Mouse (Mus musculus) spleen, postnatal 14 days (tissue): ENCODE data around the gene Serping1.
A peak's percentile ranks its signal among the peaks of the same experiment; 100 is the strongest.
"Not testable (repeated sequence)": the region's sequence is repeated elsewhere in the genome, so short reads cannot be mapped to it uniquely, and the experiment has no call there.

Experiments
- DNase-seq, 2 experiments: peaks; one replicate each; pipeline ENCODE4 v3.0.0; 2021 to 2022; ENCODE audit warnings: low spot score in 2 of 2

Serping1 gene

DNA sequence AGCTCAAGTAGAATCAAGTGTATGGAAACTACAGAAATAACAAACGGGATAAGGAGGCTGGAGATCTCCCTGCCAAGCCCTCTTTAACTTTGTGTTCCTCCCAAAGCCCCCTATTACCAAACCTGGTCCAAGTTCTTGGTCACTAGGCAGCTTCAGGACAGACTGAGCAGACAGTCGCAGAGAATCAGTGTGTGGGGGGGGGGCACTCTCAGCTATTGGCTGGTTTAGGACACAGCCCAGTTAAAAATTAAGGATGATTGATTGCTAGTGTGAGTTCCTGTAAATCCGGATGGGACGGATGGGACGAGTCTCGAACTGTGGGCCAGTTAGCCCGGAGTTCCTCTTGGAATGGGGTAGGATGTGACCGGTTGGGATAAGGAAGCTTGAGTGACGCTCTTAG, at the start of gene Serping1:
Gene Serping1, minus strand, starts transcription at position 204 of the 400 bp plus-strand sequence.
- DNase-seq = no peak

DNA sequence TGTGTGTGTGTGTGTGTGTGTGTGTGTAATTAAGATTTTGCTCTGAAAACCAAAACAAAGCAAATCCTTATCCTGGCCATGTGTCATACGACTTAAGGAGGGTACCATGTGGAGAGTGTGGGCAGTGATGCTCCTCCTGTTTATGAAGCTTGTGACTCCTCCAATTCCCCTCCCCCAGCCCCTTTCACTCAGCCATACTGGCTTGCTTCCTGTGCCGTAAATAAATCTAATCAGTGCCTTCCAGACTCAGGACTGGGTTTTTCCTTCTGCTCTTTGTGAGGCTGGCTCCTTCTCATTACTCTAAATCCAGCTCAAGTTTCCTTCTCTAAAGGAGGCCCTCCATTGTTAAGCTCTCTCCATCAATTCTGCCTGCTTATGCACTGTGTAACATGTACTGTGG, 48.0 kb upstream of the Serping1 start:
- no peak for DNase-seq

- no peak for DNase-seq
These were observed 47.3 kb upstream of the Serping1 start, which contains the start of gene Smtnl1 for GRCm38 (mm10) chr2:84822552-84822951. TSS of gene Smtnl1 (minus strand) at chr2:84822652.

GRCm38 (mm10) chr2:84819861-84820260, 44.6 kb upstream of the Serping1 start:
- no peak for DNase-seq

- no peak for DNase-seq
These were observed 37.4 kb upstream of the Serping1 start for GRCm38 (mm10) chr2:84812676-84813075.

DNA sequence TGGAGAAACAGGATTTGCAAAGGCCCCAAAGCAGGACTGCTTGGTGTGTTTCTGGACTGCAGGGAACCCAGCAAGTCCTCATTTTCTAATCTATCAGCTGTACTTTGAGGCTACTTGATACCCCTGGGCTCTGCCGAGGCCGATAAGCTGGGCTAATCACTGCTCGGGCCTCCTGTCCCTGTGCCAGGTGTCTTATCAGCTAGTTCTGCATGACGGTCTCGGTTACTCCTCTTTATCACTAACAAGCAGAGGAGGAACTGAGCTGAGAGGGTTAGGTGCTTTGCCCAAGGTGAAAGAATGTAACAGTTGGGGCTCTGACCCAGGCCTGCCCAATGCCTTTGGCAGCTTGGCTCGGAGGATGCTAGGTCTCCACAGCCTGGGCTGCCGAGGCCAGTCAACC, 36.6 kb upstream of the Serping1 start:
- peak; percentile 72 to 81 for DNase-seq

- peak; percentile 80 to 81 for DNase-seq
These were observed 35.8 kb upstream of the Serping1 start for GRCm38 (mm10) chr2:84810886-84811577.

DNA sequence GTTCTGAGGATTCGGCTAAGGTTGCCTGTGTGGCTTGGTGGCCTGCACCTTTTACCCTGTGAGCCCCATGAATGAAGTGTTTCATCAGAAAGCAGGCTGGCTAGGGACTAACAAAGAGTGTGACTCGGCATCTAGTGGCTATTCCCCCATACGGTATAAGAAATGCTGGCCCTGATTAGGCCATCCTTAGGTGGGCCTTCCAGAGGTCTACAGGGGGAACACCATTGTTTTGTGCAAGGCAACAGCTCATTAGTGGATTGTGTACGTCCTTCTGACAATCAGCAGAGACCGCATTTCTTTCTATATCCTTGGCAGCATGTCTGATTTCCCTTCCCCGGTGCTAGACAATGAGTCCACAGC, 35.3 kb upstream of the Serping1 start:
- DNase-seq = no peak

DNA sequence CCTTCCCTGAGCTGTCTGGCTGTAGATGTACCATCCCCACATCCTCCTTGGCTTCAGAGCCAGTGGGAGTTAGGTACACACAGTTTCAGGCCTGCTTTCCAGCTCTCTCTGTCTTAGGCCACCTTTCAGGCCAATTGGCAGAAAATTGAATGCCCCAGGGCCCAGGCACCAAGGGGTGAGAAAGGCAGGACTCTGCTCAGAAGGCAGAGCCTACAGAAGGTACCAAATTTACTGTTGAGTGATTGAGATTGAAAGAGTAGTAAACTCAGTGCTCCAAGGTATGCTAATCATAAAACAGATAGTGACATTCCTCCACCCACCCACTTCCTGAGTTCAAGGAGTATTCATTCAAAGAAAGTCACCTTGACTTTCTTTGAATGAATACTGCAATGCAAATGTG, 34.1 kb upstream of the Serping1 start:
- DNase-seq = no peak

- no peak for DNase-seq
These were observed 31.3 kb upstream of the Serping1 start for GRCm38 (mm10) chr2:84806546-84806945.

DNA sequence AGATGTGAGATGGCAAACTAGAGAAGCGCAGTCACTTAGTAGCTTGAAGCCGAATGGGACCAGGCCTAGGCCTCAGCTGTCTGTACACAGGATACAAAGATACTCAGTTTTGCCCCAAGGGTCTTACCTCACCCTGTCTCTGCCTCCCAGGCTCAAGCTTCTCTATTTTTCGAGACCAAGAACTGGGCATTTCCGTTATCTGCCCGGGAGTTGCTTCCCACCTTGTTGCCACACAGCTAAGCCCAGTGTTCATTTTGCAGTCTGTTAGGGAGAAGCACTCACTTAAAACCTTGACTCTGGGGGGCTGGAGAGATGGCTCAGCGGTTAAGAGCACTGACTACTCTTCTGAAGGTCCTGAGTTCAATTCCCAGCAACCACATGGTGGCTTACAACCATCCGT, 28.7 kb upstream of the Serping1 start:
- DNase-seq = no peak

GRCm38 (mm10) chr2:84801223-84801622, 26.0 kb upstream of the Serping1 start:
- not testable (repeated sequence) for DNase-seq

DNA sequence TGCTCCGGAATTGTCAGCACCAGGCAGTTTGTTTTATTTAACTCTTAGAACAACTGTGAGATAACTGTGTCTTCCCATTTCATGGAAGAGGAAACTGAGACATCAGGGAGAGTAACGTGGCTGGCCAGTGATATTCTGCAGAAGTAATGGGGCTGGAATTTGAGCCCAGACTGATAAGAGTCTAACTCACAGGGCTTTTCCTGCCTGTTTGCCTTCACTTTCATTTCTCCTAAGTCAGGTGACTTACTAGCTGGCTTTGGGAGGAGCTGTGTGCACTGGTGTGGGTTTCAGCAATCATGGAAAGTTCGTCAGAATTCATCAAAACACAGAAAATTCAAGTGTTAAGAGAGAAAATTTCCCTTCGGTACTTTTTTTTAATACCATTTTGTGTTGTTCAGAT, 25.1 kb upstream of the Serping1 start:
- DNase-seq = no peak

GRCm38 (mm10) chr2:84799041-84799561, 23.9 kb upstream of the Serping1 start:
- peak; percentile 49 to 61 for DNase-seq

DNA sequence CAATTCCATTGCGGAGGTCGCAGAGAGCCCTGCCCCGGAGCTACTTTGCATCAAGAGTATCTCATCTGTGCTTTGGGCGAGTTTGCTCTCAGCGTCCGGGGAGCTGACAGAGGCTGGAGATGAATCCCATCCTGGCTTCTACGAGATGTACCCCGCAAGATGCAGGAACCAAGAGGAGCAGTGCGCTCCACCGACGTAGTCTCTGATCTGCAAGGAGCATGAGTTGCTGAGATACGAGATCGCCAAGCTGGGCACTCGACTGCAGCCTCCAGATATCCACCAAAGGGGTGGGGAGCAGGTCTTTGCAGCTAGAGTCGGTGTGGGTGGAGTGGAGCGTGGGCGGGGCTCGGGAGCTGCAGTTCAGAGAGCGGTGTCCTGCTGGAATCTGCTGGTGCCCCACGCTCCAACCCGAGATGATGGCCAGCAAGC, 23.3 kb upstream of the Serping1 start, which contains the start of gene Ube2l6:
Gene Ube2l6, plus strand, starts transcription at position 336 of the 429 bp plus-strand sequence.
- DNase-seq = peak; percentile 77 to 80

- DNase-seq = peak; percentile 66 to 78
These were observed 22.7 kb upstream of the Serping1 start for GRCm38 (mm10) chr2:84797833-84798492.

GRCm38 (mm10) chr2:84793871-84794270, 18.6 kb upstream of the Serping1 start:
- no peak for DNase-seq

DNA sequence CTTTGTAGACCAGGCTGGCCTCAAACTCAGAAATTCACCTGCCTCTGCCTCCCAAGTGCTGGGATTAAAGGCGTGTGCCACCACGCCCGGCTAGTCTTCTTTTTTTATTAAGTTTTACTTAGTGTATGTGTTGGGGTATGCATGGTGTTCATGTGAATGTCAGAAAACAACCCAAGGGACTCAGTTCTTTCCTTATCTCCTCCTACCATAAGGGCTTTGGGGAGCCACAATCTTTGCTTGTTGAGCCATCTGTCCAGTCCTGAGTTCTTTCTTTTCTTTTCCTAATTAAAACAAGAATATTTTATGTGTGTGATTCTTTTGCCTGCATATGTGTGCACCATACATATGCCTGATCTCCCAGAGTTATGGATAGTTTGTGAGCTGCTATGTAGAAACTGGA, 17.9 kb upstream of the Serping1 start:
- no peak for DNase-seq

DNA sequence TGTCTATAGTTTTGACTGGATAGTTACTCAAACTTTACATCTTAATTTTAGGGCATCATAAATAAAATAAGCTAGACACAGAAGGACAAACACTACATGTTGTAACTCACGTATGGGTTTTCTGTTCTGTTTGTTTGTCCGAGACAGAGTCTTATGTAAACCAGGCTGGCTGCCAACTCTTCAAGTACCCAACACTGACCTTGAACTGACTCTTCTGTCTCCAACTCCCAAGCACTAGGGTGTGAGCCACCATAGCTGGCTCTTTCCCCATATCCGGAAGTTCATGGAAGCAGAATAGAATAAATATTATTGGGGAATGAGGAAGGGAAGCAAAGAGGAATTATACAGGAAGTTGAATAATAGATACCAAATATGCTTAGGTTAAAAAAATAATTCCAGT, 17.3 kb upstream of the Serping1 start:
- DNase-seq = no peak

DNA sequence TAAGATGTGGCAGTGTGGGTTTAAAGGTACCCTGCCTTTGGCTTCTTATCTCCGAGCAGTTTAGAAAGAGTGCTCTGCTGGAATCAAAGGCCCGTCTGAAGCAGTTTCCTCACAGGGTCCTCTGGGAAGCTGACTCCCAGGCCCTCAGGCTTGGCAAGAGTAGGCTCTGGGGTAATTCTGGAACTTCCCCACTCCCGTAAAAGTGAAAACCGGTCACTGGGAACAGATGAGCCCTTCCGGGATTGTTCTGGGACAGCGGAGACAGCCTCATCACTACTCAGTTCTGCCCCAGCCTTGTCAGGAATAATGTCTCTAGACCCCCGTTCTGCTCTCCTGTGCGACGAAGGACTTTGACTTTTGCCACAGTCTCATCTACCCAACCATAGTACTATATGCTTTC, 15.2 kb upstream of the Serping1 start:
- no peak for DNase-seq

DNA sequence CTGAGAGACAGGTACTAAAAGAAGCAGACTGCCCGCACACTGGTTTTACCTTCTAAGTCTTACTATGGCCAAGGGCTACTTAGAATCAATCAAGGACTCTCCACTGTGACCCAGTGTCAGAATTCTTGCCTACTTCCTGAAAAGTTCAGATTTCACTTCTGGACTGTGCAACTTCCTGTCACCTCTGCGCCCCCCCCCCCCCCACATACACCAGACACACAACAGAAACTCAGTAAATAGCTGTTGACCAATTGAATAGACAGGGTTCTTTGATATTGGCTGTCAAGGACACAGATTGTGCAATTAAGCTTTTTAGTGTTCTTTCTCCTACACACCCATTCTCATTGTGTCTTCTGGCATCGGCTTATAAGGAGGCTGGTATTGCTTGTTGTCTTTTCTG, 13.1 kb upstream of the Serping1 start:
- no peak for DNase-seq

- DNase-seq = no peak
These were observed 8.8 kb upstream of the Serping1 start for GRCm38 (mm10) chr2:84783840-84784566.
